Mouse (Mus musculus) CH12.LX (cell line): Measurements from ENCODE around the gene Meiob.

Experiments
- BHLHE40 ChIP-seq: IDR thresholded peaks from 2 replicates; pipeline ENCODE4 v1.6.1; 2011; ENCODE audit warnings: mild to moderate bottlenecking, low read depth, low read length, improper control_type of control experiment
- CTCF ChIP-seq, 2 experiments: IDR thresholded peaks in 1 of 2; conservative IDR thresholded peaks in 1 of 2; 2 replicates each; pipeline ENCODE4 v1.5.1; 2011 to 2012; ENCODE audit warnings: low read depth in 2 of 2, low read length in 2 of 2, improper control_type of control experiment in 1 of 2, inconsistent platforms in 1 of 2, mild to moderate bottlenecking in 1 of 2, moderate library complexity in 1 of 2
- ETS1 ChIP-seq: conservative IDR thresholded peaks from 2 replicates; pipeline ENCODE4 v1.6.1; 2012; ENCODE audit warnings: low read depth, mild to moderate bottlenecking, inconsistent platforms, low read length, improper control_type of control experiment, moderate library complexity
- JUND ChIP-seq: conservative IDR thresholded peaks from 2 replicates; pipeline ENCODE4 v1.6.1; 2011; ENCODE audit warnings: low read depth, low read length, improper control_type of control experiment
- MAX ChIP-seq: IDR thresholded peaks from 2 replicates; pipeline ENCODE4 v1.6.1; 2011; ENCODE audit warnings: low read length, improper control_type of control experiment
- POLR2A ChIP-seq: IDR thresholded peaks from 2 replicates; pipeline ENCODE4 v1.6.1; 2011; ENCODE audit warnings: low read depth, mild to moderate bottlenecking, improper control_type of control experiment, low read length
- USF2 ChIP-seq: conservative IDR thresholded peaks from 2 replicates; pipeline ENCODE4 v1.6.1; 2011; ENCODE audit warnings: low read depth, low read length, improper control_type of control experiment

GRCm38 (mm10) chr17:24860076-24860475, 56.0 kb downstream of the Meiob start:
- no peak for TF ChIP-seq USF2
- TF ChIP-seq CTCF (conservative IDR thresholded peaks at IDR 0.05 in 1 of 2, IDR thresholded peaks at IDR 0.05 in 1 of 2; ENCODE audit: low read depth in 2 of 2, low read length in 2 of 2): no peak
- no peak for TF ChIP-seq ETS1
- TF ChIP-seq MAX: no peak
- TF ChIP-seq JUND: no peak
- TF ChIP-seq POLR2A: no peak
- TF ChIP-seq BHLHE40: no peak
